Mouse (Mus musculus) heart, postnatal 0 days (tissue): ENCODE data around the gene Nhsl2.

Experiments used
- CTCF ChIP-seq: IDR thresholded peaks from 2 replicates; pipeline ENCODE4 v1.5.1; 2016; ENCODE audit warnings: antibody characterized with exemption, control low read depth, low read depth
- EP300 ChIP-seq: IDR thresholded peaks from 2 replicates; pipeline ENCODE4 v1.6.1; 2016; ENCODE audit warnings: antibody characterized with exemption, low read depth

- TF ChIP-seq CTCF = peak; percentile 30; the same call in 1 of the 2 replicates
- TF ChIP-seq EP300 = no peak
These were observed 30.0 kb upstream of the Nhsl2 start for GRCm38 (mm10) chrX:101819163-101819562.
